In genomic region chr6:64174995-64175612, GRCm38 (mm10) we compare ENCODE assay signal across 29 mouse cellular contexts.
DNase-seq lines count a peak whose midpoint lies in the region; ATAC-seq and TF ChIP-seq lines count a peak whose summit lies in the region.
"Had no signal": no experiment of that assay in that cellular context is flagged by ENCODE, and none has a peak within 500 bp of the region (broad histone marks: within the 10 kb centered on the region; RNA-seq: fewer than 3 reads in every experiment).

No protein-coding gene starts in this region.

- no peaks in the 10 kb centered on the region for H3K27me3 ChIP-seq in hindbrain, embryonic 12.5 days
- no peaks in the 10 kb centered on the region for H3K27me3 ChIP-seq in hindbrain, embryonic 11.5 days (ENCODE audit: control insufficient read depth, insufficient read depth, low read length)
- no peaks in the 10 kb centered on the region for H3K27me3 ChIP-seq in midbrain, embryonic 14.5 days (ENCODE audit: control insufficient read depth, insufficient read depth, low read length)
- no peaks in the 10 kb centered on the region for H3K27me3 ChIP-seq in midbrain, embryonic 10.5 days (ENCODE audit: low read depth, poor library complexity, severe bottlenecking)
- no peaks in the 10 kb centered on the region for H3K27me3 ChIP-seq in forebrain, postnatal 0 days (ENCODE audit: insufficient read depth, low read length)
- H3K27me3 ChIP-seq: heart, embryonic 15.5 days; hindbrain, embryonic 15.5 days; intestine, embryonic 15.5 days; limb, embryonic 15.5 days; liver, embryonic 13.5 days had no signal

- WGBS in hindbrain, embryonic 12.5 days: 80% methylated on average over 1 of the region's 1 CpGs
- 85% methylated on average over 1 of the region's 1 CpGs for WGBS in hindbrain, embryonic 11.5 days
- WGBS in midbrain, embryonic 14.5 days: 64% methylated on average over 1 of the region's 1 CpGs
- WGBS in midbrain, embryonic 10.5 days: 93% methylated on average over 1 of the region's 1 CpGs
- 25% methylated on average over 1 of the region's 1 CpGs for WGBS in forebrain, postnatal 0 days

- no peak overlapping the region for H3K27ac ChIP-seq in hindbrain, embryonic 12.5 days
- no peak overlapping the region for H3K27ac ChIP-seq in hindbrain, embryonic 11.5 days (ENCODE audit: low read depth, low read length)
- no peak overlapping the region for H3K27ac ChIP-seq in midbrain, embryonic 14.5 days (replicated peaks; ENCODE audit: low read depth, low read length)
- H3K27ac ChIP-seq in midbrain, embryonic 10.5 days (replicated peaks): no peak overlapping the region
- H3K27ac ChIP-seq in forebrain, postnatal 0 days (ENCODE audit: low read depth, low read length): no peak overlapping the region
- H3K27ac ChIP-seq: heart, embryonic 10.5 days; heart, embryonic 15.5 days; hindbrain, embryonic 15.5 days; intestine, embryonic 15.5 days; limb, embryonic 10.5 days; limb, embryonic 15.5 days; liver, embryonic 13.5 days; macrophage had no signal

- ATAC-seq in hindbrain, embryonic 12.5 days (ENCODE audit: low FRiP score): peak; percentile 32; the same call in 1 of the 2 replicates
- ATAC-seq in hindbrain, embryonic 11.5 days (ENCODE audit: low FRiP score): no peak; the same call in 1 of the 2 replicates
- peak; percentile 27; the same call in 1 of the 2 replicates for ATAC-seq in midbrain, embryonic 14.5 days (ENCODE audit: low FRiP score, low TSS enrichment)
- 0 out of 2 replicates have a peak, but pooled peaks have one; percentile 8 for ATAC-seq in forebrain, postnatal 0 days
- ATAC-seq: CD4-positive, CD25-positive, alpha-beta regulatory T cell, adult 4 months; intestine, embryonic 15.5 days; lung, postnatal 0 days had no signal

- H3K9me3 ChIP-seq in hindbrain, embryonic 12.5 days (replicated peaks): no peaks in the 10 kb centered on the region
- no peaks in the 10 kb centered on the region for H3K9me3 ChIP-seq in hindbrain, embryonic 11.5 days (ENCODE audit: control insufficient read depth, low read length)
- H3K9me3 ChIP-seq in midbrain, embryonic 14.5 days (ENCODE audit: control insufficient read depth, low read length): no peaks in the 10 kb centered on the region
- no peaks in the 10 kb centered on the region for H3K9me3 ChIP-seq in midbrain, embryonic 10.5 days (replicated peaks)
- no peaks in the 10 kb centered on the region for H3K9me3 ChIP-seq in forebrain, postnatal 0 days (ENCODE audit: low read length)
- H3K9me3 ChIP-seq: heart, embryonic 10.5 days; heart, embryonic 15.5 days; hindbrain, embryonic 15.5 days; intestine, embryonic 15.5 days; limb, embryonic 10.5 days; limb, embryonic 15.5 days; liver, embryonic 13.5 days had no signal

- H3K9ac ChIP-seq in hindbrain, embryonic 12.5 days: no peak overlapping the region
- no peak overlapping the region for H3K9ac ChIP-seq in hindbrain, embryonic 11.5 days (ENCODE audit: low read depth, low read length)
- H3K9ac ChIP-seq in midbrain, embryonic 14.5 days (replicated peaks; ENCODE audit: low read length): no peak overlapping the region
- no peak overlapping the region for H3K9ac ChIP-seq in forebrain, postnatal 0 days
- H3K9ac ChIP-seq: heart, embryonic 15.5 days; hindbrain, embryonic 15.5 days; intestine, embryonic 15.5 days; limb, embryonic 15.5 days; liver, embryonic 13.5 days had no signal

- no peak for TF ChIP-seq CTCF in forebrain, postnatal 0 days (IDR thresholded peaks at IDR 0.05; ENCODE audit: low read depth)

- DNase-seq in hindbrain, embryonic 11.5 days (ENCODE audit: low spot score): no peak
- peak; percentile 31 for DNase-seq in midbrain, embryonic 14.5 days
- DNase-seq in midbrain, embryonic 10.5 days (ENCODE audit: low spot score): no peak
- peak; percentile 62 for DNase-seq in R1 (ENCODE audit: low read depth, low spot score)
- peak; percentile 6 for DNase-seq in forebrain, postnatal 0 days
- no peak for DNase-seq in lung, postnatal 10 days
- DNase-seq: adrenal gland, postnatal 14 days; cerebellum, adult 18-20 months; cerebellum, postnatal 10 days; gastrocnemius, postnatal 14 days; kidney, adult 2 months; kidney, postnatal 4 days; layer of hippocampus, postnatal 36 days; liver, embryonic 13.5 days; lung, adult 18-20 months; right cerebral cortex, adult 18-20 months; spleen, adult 18-20 months; thymus, postnatal 36 days had no signal

- H3K4me2 ChIP-seq in hindbrain, embryonic 12.5 days (replicated peaks): no peak overlapping the region
- H3K4me2 ChIP-seq in hindbrain, embryonic 11.5 days (replicated peaks; ENCODE audit: low read depth, low read length): no peak overlapping the region
- H3K4me2 ChIP-seq in midbrain, embryonic 14.5 days (ENCODE audit: low read length): no peak overlapping the region
- H3K4me2 ChIP-seq in forebrain, postnatal 0 days (ENCODE audit: low read depth): no peak overlapping the region
- H3K4me2 ChIP-seq: heart, embryonic 15.5 days; hindbrain, embryonic 15.5 days; intestine, embryonic 15.5 days; limb, embryonic 15.5 days; liver, embryonic 13.5 days had no signal

- H3K4me3 ChIP-seq in hindbrain, embryonic 12.5 days: no peak overlapping the region
- no peak overlapping the region for H3K4me3 ChIP-seq in hindbrain, embryonic 11.5 days (ENCODE audit: low read depth, low read length)
- no peak overlapping the region for H3K4me3 ChIP-seq in midbrain, embryonic 14.5 days (replicated peaks; ENCODE audit: low read depth, low read length)
- no peak overlapping the region for H3K4me3 ChIP-seq in midbrain, embryonic 10.5 days
- no peak overlapping the region for H3K4me3 ChIP-seq in forebrain, postnatal 0 days (ENCODE audit: low read depth, low read length)
- H3K4me3 ChIP-seq: erythroblast, embryonic 14.5 days; heart, embryonic 10.5 days; heart, embryonic 15.5 days; hindbrain, embryonic 15.5 days; intestine, embryonic 15.5 days; limb, embryonic 10.5 days; limb, embryonic 15.5 days; liver, embryonic 13.5 days had no signal

- no peaks in the 10 kb centered on the region for H3K4me1 ChIP-seq in hindbrain, embryonic 12.5 days
- no peaks in the 10 kb centered on the region for H3K4me1 ChIP-seq in hindbrain, embryonic 11.5 days (replicated peaks; ENCODE audit: control insufficient read depth, insufficient read depth, low read length)
- H3K4me1 ChIP-seq in midbrain, embryonic 14.5 days (ENCODE audit: control insufficient read depth, insufficient read depth, low read length): no peaks in the 10 kb centered on the region
- 0 out of 2 replicates have a peak, but pooled peaks cover 2% of the 10 kb centered on the region for H3K4me1 ChIP-seq in midbrain, embryonic 10.5 days
- no peaks in the 10 kb centered on the region for H3K4me1 ChIP-seq in forebrain, postnatal 0 days (ENCODE audit: insufficient read depth)
- H3K4me1 ChIP-seq: heart, embryonic 10.5 days; heart, embryonic 15.5 days; hindbrain, embryonic 15.5 days; intestine, embryonic 15.5 days; limb, embryonic 10.5 days; limb, embryonic 15.5 days; liver, embryonic 13.5 days had no signal

- H3K36me3 ChIP-seq in hindbrain, embryonic 12.5 days: no peaks in the 10 kb centered on the region
- H3K36me3 ChIP-seq in hindbrain, embryonic 11.5 days (ENCODE audit: control insufficient read depth, insufficient read depth, low read length): no peaks in the 10 kb centered on the region
- no peaks in the 10 kb centered on the region for H3K36me3 ChIP-seq in midbrain, embryonic 14.5 days (ENCODE audit: control insufficient read depth, insufficient read depth, low read length)
- H3K36me3 ChIP-seq in midbrain, embryonic 10.5 days: no peaks in the 10 kb centered on the region
- no peaks in the 10 kb centered on the region for H3K36me3 ChIP-seq in forebrain, postnatal 0 days (ENCODE audit: insufficient read depth)
- H3K36me3 ChIP-seq: heart, embryonic 10.5 days; heart, embryonic 15.5 days; hindbrain, embryonic 15.5 days; intestine, embryonic 15.5 days; limb, embryonic 10.5 days; limb, embryonic 15.5 days; liver, embryonic 13.5 days had no signal

Comparison
In these comparisons a context has a peak if more than half of its experiments do, and no peak if none do; other contexts are left out.
1. DNase-seq: peak in midbrain, embryonic 14.5 days (single experiment), R1 (single experiment) and forebrain, postnatal 0 days (single experiment); none in hindbrain, embryonic 11.5 days (single experiment), midbrain, embryonic 10.5 days (single experiment) and lung, postnatal 10 days (single experiment).